Mouse (Mus musculus) neural tube, embryonic 15.5 days (tissue): ENCODE measurements around the gene Mettl24. TPM values are rescaled to one million over a fixed set of nuclear protein-coding genes. Genes with fewer than 3 reads are reported as not detected.
"Not testable (repeated sequence)": the region's sequence is repeated elsewhere in the genome, so short reads cannot be mapped to it uniquely, and the experiment has no call there.

Experiments used
- ATAC-seq: fragments of 200-750 bp; cut with Nextera tagmentation; 2 replicates; pipeline ENCODE4 v1.8.0; 2017; ENCODE audit warnings: mild to moderate bottlenecking, moderate TSS enrichment, moderate library complexity; ENCODE audit not compliant: low FRiP score
- H3K27ac ChIP-seq: fragments of 300-500 bp; sonication (generic); replicated peaks from 2 replicates; pipeline ENCODE4 v1.5.1; 2015; ENCODE audit warnings: mild to moderate bottlenecking, inconsistent platforms
- H3K27me3 ChIP-seq: fragments of 300-500 bp; sonication (generic); replicated peaks from 2 replicates; pipeline ENCODE4 v1.6.1; 2015; ENCODE audit warnings: inconsistent platforms
- H3K36me3 ChIP-seq: fragments of 300-500 bp; sonication (generic); 2 replicates; pipeline ENCODE4 v1.6.1; 2015; ENCODE audit warnings: inconsistent platforms
- H3K4me1 ChIP-seq: fragments of 300-500 bp; sonication (generic); 2 replicates; pipeline ENCODE4 v1.6.1; 2015; ENCODE audit warnings: inconsistent platforms
- H3K4me2 ChIP-seq: fragments of 300-500 bp; sonication (generic); 2 replicates; pipeline ENCODE4 v1.6.1; 2015; ENCODE audit warnings: inconsistent platforms, mild to moderate bottlenecking, moderate library complexity
- H3K4me3 ChIP-seq: fragments of 300-500 bp; sonication (generic); replicated peaks from 2 replicates; pipeline ENCODE4 v1.5.1; 2015; ENCODE audit warnings: mild to moderate bottlenecking, inconsistent platforms
- H3K9ac ChIP-seq: fragments of 300-500 bp; sonication (generic); replicated peaks from 2 replicates; pipeline ENCODE4 v1.6.1; 2015; ENCODE audit warnings: mild to moderate bottlenecking, inconsistent platforms
- H3K9me3 ChIP-seq: fragments of 300-500 bp; sonication (generic); replicated peaks from 2 replicates; pipeline ENCODE4 v1.6.1; 2016; ENCODE audit warnings: inconsistent platforms
- WGBS: fragments of 180-500 bp; shearing (Covaris S2); methylation state at CpG from one replicate; pipeline ENCODE4 v1.1.7; 2015; ENCODE audit warnings: mixed read lengths; 5-methylcytosine and 5-hydroxymethylcytosine counted together
- polyA plus RNA-seq: library from polyadenylated mRNA; unstranded; fragments of >200 nt; fragmentation: Nextera tagmentation; extraction: Ambion mirVana; gene quantifications from 2 replicates; pipeline ENCODE4 v1.2.1, GENCODE M21; 2015

The Mettl24 gene
- polyA plus RNA-seq, 1 experiment from 2014 or later = 1.2 TPM

DNA sequence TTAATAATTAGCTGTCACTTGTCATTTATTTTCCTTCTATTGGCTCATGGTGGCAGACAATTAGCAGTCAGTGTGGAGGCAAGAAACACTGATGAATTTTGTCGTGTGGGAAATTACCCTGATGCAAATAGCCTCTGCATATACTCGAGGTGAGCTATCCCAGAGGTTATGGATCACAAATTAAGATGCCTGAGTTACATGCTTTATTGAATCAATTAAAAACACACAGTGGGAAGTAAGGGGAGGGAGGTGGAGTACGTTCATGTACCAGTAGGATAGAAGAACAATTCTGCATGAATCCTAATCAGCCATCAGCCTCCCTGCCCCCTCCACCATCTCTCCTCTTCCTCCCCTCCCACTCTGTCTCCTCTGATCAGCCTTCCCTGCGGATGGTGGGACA lies 89.2 kb downstream of the Mettl24 start:
- H3K4me2 ChIP-seq = no peak overlapping the region
- H3K4me1 ChIP-seq = peaks cover 4% of the 10 kb centered on the region
- no peaks in the 10 kb centered on the region for H3K27me3 ChIP-seq
- H3K9ac ChIP-seq = no peak overlapping the region
- ATAC-seq = peak; percentile 84
- H3K36me3 ChIP-seq = no peaks in the 10 kb centered on the region
- H3K27ac ChIP-seq = no peak overlapping the region
- 37% methylated on average over 4 of the region's 4 CpGs for WGBS
- H3K4me3 ChIP-seq = no peak overlapping the region
- no peaks in the 10 kb centered on the region for H3K9me3 ChIP-seq

DNA sequence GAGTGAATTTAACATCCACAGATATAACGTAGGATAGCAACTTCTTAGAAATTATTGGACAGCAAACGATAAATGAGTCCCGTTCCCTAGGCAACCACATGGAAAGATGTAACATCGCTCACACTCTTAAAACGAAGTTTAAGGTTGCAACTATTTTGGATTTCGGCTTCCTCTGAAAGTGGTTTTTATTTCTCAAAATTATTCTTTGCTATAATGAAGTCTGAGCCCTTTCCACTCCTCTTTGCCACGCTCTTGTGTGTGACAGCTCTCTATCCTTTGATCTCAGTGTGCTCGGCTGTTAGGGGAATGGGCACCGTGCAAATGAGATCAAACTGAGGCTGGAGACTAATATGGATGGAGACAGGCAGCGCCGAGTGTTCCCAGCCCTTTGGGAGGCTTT lies 92.1 kb downstream of the Mettl24 start:
- Histone ChIP-seq H3K27ac (no peak overlapping the region), H3K9me3 (no peaks in the 10 kb centered on the region), H3K36me3 (no peaks in the 10 kb centered on the region), H3K4me3 (no peak overlapping the region), H3K4me2 (no peak overlapping the region), H3K9ac (no peak overlapping the region), H3K4me1 (peaks cover 4% of the 10 kb centered on the region), H3K27me3 (no peaks in the 10 kb centered on the region)
- ATAC-seq = no peak
- 49% methylated on average over 11 of the region's 11 CpGs for WGBS

DNA sequence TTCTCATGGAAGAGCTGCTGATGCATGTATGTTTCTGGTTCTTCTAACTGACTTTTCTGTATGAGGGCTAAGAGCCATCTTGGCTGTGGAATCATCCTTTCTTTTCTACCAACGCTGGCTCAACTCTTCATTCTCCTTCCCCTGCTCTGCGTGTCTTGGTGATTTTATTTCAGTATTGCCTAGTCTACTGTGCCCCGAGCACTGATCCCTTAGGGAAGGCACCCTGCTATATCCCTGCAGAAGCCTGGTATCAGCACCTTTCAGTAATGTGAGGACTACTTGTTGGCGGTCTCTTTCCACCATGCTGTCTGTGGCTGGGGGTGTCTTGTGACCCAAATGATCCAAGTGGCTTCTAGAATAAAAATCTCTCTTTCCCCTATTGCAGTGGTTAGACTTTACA lies 92.6 kb downstream of the Mettl24 start:
- no peaks in the 10 kb centered on the region for H3K36me3 ChIP-seq
- no peaks in the 10 kb centered on the region for H3K9me3 ChIP-seq
- H3K9ac ChIP-seq = no peak overlapping the region
- H3K4me1 ChIP-seq = peaks cover 4% of the 10 kb centered on the region
- H3K4me3 ChIP-seq = no peak overlapping the region
- H3K4me2 ChIP-seq = no peak overlapping the region
- no peak for ATAC-seq
- H3K27ac ChIP-seq = no peak overlapping the region
- no peaks in the 10 kb centered on the region for H3K27me3 ChIP-seq
- 85% methylated on average over 4 of the region's 4 CpGs for WGBS

DNA sequence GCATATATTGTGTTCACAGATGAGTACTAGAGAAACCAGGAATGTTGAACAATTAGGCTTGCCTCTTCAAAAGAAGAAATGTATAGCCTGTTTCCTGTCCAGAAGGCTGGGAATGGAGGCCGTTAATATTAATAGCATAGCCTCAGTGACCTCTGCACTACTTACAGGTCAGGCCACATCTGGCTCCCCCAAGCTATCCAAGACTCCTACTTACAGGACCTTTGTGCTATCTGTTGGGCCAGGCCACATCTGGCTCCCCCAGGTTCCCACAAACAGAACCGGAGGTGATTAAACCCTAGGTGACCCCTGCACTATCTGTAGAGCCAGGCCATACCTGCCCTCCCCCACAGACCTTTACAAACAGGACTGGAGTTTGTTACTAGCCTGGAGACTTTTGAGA lies 94.1 kb downstream of the Mettl24 start:
- Histone ChIP-seq H3K9me3 (no peaks in the 10 kb centered on the region), H3K4me1 (peaks cover 4% of the 10 kb centered on the region), H3K4me2 (no peak overlapping the region), H3K4me3 (no peak overlapping the region), H3K36me3 (no peaks in the 10 kb centered on the region), H3K9ac (no peak overlapping the region), H3K27me3 (no peaks in the 10 kb centered on the region), H3K27ac (no peak overlapping the region)
- 66% methylated on average over 2 of the region's 2 CpGs for WGBS
- no peak for ATAC-seq

DNA sequence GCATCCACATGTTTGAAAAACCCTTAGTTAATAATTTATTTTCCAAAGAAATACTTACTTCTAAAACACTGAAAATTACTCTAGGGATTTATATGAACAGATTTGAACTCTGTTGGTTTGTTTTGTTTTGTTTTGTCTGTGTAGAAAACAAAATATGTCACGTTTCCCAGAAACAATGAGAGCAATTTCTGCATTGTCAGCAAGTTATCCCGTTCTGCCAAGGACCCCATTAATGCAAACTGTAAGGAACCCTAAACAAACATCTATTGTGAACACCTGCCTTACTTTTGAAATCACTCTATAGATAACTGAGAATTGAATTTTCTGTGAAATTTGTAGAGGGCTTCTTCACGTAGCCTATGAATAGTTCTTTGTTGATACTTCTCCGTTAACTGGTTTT lies 95.4 kb downstream of the Mettl24 start:
- Histone ChIP-seq H3K4me2 (no peak overlapping the region), H3K27me3 (no peaks in the 10 kb centered on the region), H3K9ac (no peak overlapping the region), H3K27ac (no peak overlapping the region), H3K4me1 (no peaks in the 10 kb centered on the region), H3K9me3 (no peaks in the 10 kb centered on the region), H3K36me3 (no peaks in the 10 kb centered on the region), H3K4me3 (no peak overlapping the region)
- ATAC-seq = no peak
- WGBS = 65% methylated on average over 4 of the region's 4 CpGs

DNA sequence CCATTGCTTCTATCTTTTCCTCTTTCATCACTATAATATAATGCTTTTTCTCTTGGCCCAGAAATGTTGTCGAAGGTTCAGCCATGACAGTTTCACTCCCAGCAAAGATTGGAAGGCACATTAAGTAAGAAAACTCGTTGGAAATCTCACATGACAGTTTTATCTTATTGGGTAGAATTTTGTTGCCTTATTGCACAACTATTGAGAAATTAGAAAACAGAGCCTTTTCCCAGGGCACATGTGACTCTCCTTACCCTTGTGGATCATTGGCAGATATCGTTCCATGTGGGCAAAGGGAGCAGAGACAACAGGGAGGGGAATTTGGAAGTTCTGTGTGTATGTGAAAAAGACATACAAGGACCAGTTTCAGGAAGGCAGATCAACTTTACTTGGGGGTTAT lies 107.3 kb downstream of the Mettl24 start:
- no peaks in the 10 kb centered on the region for H3K36me3 ChIP-seq
- no peaks in the 10 kb centered on the region for H3K4me1 ChIP-seq
- 81% methylated on average over 3 of the region's 3 CpGs for WGBS
- 0 out of 2 replicates have a peak, but pooled peaks cover 4% of the 10 kb centered on the region for H3K9me3 ChIP-seq
- no peak for ATAC-seq
- no peak overlapping the region for H3K9ac ChIP-seq
- H3K4me3 ChIP-seq = no peak overlapping the region
- H3K4me2 ChIP-seq = no peak overlapping the region
- H3K27ac ChIP-seq = no peak overlapping the region
- H3K27me3 ChIP-seq = no peaks in the 10 kb centered on the region

DNA sequence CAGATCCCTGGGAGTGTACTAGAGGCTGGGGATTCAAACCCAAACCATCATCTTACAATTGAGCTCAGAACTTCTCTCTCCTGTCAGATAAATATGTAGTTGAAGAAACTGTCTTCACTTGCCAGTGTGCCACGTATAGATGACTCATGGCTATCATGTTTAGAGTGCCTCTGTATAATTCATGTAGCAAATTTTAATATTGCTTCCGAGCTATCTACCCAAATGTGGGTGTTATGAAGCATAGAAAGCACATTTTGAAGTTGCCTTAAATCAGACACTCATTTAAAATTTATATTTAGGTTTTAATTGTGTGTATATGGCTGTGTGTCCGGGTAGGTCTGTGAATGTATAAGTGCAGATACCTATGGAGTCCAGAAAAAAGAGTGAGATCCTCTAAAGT lies 109.0 kb downstream of the Mettl24 start:
- no peak overlapping the region for H3K4me3 ChIP-seq
- H3K9me3 ChIP-seq = 0 out of 2 replicates have a peak, but pooled peaks cover 2% of the 10 kb centered on the region
- no peaks in the 10 kb centered on the region for H3K4me1 ChIP-seq
- ATAC-seq = no peak
- H3K36me3 ChIP-seq = no peaks in the 10 kb centered on the region
- 86% methylated on average over 3 of the region's 3 CpGs for WGBS
- no peaks in the 10 kb centered on the region for H3K27me3 ChIP-seq
- H3K9ac ChIP-seq = no peak overlapping the region
- no peak overlapping the region for H3K27ac ChIP-seq
- H3K4me2 ChIP-seq = no peak overlapping the region

DNA sequence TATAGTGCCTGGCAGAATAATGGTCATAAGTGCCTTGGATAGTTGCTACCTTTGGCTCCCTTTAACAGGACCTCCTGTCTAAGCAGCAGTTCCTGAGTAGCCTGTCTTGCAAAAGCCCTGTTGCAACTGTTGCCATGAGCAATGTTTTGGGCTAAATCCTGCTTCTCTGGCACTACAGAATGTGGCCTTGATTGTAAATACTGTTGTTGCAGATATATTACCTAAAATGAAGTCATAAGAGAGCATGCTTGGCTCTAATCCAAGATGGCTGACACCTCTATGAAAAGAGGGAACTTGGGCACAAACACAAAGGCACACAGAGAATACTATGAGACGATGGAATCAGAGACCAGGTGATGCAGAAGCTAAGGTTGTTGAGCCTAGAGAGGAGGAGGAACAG lies 122.1 kb downstream of the Mettl24 start:
- no peak overlapping the region for H3K4me3 ChIP-seq
- H3K4me1 ChIP-seq = no peaks in the 10 kb centered on the region
- H3K27me3 ChIP-seq = no peaks in the 10 kb centered on the region
- no peaks in the 10 kb centered on the region for H3K36me3 ChIP-seq
- no peak overlapping the region for H3K27ac ChIP-seq
- no peak overlapping the region for H3K4me2 ChIP-seq
- no peak for ATAC-seq
- no peaks in the 10 kb centered on the region for H3K9me3 ChIP-seq
- WGBS = 83% methylated on average over 1 of the region's 1 CpGs
- H3K9ac ChIP-seq = no peak overlapping the region

DNA sequence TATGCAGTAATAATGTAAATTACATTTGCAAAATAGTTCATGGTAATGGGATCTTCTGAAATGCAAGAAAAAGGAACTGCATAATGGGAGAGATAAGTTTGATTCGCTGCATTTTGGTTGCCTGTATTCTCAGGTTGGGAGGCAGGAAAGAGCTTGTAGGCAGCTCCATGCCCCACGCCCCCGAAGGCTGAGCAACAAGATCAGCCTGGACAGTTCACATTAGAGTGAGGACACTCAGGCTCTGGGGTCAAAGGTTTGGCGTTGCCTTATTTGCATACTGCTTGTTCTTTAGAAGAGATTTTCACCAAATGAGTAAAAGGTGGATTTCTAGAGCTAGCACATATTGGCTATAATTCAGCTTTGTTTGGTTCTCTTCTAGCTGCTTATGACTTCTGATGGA lies 123.1 kb downstream of the Mettl24 start:
- Histone ChIP-seq H3K27me3 (no peaks in the 10 kb centered on the region), H3K4me3 (no peak overlapping the region), H3K36me3 (no peaks in the 10 kb centered on the region), H3K9ac (no peak overlapping the region), H3K4me2 (no peak overlapping the region), H3K4me1 (no peaks in the 10 kb centered on the region), H3K27ac (no peak overlapping the region), H3K9me3 (no peaks in the 10 kb centered on the region)
- no peak for ATAC-seq
- WGBS = 85% methylated on average over 4 of the region's 4 CpGs

DNA sequence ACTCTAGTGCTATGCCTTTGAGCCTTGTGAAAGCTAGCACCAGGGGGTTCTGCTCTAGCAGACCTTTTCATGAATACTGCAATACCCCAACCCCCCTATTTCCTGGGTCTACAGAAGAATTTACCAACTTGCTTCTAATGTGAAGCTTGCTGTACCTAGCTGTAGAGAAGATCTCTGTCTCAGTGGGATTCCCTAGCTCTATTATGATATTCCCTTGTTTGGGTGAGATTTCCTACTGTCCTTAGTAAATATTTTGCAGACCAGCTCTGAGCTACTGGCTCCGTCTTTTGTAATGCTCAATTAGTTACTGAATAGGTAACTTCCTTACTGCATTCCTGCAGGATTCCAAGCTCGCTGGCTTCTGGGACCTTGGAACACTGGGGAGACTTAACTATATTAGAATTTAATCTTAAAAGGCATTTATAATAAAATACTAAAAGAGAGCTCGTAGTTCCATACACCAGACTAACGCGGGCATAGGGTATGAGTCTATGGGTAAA lies 126.4 kb downstream of the Mettl24 start:
- not testable (repeated sequence) for ATAC-seq, H3K4me2 ChIP-seq, H3K4me1 ChIP-seq, H3K9ac ChIP-seq, H3K27me3 ChIP-seq, H3K9me3 ChIP-seq, H3K27ac ChIP-seq, H3K4me3 ChIP-seq, H3K36me3 ChIP-seq
- WGBS = 31% methylated on average over 5 of the region's 5 CpGs

DNA sequence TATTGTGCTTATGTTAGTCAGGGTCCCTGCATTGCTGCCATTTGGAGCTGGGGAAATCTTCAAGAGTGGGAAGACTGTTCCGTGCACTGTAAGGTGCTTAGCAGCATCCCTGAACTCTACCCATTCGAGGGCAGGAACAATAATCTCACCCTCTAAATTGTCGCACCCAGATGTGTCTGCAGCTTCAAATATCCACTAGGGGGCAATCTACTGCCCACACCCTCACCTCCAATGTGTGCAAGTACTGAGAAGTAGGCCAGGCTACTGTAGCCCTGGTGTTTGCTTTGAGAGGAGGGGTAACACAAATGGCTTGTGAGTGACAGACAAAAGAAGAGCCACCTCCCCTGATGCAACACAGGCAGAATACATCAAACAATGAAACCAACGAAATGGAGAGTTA lies 130.5 kb downstream of the Mettl24 start:
- no peak overlapping the region for H3K9ac ChIP-seq
- no peaks in the 10 kb centered on the region for H3K36me3 ChIP-seq
- H3K9me3 ChIP-seq = no peaks in the 10 kb centered on the region
- 69% methylated on average over 4 of the region's 4 CpGs for WGBS
- no peak overlapping the region for H3K4me3 ChIP-seq
- no peaks in the 10 kb centered on the region for H3K27me3 ChIP-seq
- no peaks in the 10 kb centered on the region for H3K4me1 ChIP-seq
- H3K4me2 ChIP-seq = no peak overlapping the region
- H3K27ac ChIP-seq = no peak overlapping the region
- ATAC-seq = no peak

DNA sequence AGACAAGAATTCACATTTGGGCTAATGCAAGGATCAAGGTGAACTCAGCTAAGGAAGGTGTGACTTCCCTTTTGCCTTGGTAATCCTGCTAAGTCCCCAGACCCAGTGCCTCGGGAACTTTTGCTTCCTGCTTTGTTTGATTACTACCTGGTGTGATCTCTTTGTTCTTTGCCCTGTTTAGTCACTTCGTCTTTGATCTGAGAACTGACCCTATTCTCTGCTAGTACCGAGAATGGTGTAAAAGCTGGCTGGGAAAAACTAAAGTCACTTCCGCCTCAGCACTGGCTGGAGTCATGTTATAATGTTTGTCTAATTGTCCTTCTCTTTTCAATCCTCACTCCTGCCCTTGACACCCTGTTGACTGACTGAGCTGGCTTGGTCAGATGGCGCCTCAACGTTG lies 133.4 kb downstream of the Mettl24 start:
- H3K9ac ChIP-seq = no peak overlapping the region
- H3K4me3 ChIP-seq = no peak overlapping the region
- H3K4me1 ChIP-seq = no peaks in the 10 kb centered on the region
- no peak overlapping the region for H3K27ac ChIP-seq
- no peak for ATAC-seq
- no peaks in the 10 kb centered on the region for H3K36me3 ChIP-seq
- H3K27me3 ChIP-seq = no peaks in the 10 kb centered on the region
- WGBS = 55% methylated on average over 6 of the region's 6 CpGs
- no peaks in the 10 kb centered on the region for H3K9me3 ChIP-seq
- H3K4me2 ChIP-seq = no peak overlapping the region

DNA sequence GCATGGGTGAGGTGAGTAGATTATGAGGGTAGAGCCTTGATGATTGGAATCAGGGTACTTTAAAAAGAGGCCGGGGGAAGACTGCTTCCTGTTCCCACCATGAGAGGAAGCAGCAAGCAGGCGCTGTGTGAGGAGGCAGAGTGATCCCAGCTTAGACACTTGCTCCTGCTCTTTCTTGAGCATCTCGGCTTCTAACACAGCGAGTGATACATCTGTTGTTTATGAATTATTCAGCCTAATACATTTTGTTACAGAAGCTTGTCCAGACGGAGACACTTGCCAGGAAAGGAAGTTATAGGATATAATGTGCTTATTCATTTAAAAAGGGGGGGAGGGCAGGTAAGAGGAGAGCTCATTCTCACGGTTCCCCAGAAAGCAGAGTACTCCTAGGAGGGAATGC lies 142.9 kb downstream of the Mettl24 start:
- Histone ChIP-seq H3K27me3 (no peaks in the 10 kb centered on the region), H3K4me1 (no peaks in the 10 kb centered on the region), H3K9ac (no peak overlapping the region), H3K4me3 (no peak overlapping the region), H3K36me3 (peaks cover 10% of the 10 kb centered on the region; the same call in 1 of the 2 replicates), H3K4me2 (no peak overlapping the region), H3K27ac (no peak overlapping the region), H3K9me3 (no peaks in the 10 kb centered on the region)
- ATAC-seq = no peak
- WGBS = 67% methylated on average over 6 of the region's 6 CpGs
